Mouse (Mus musculus): Measurements from ENCODE around the gene Suclg1.

The Suclg1 gene

GRCm38 (mm10) chr6:73248237-73249048 lies at the start of gene Suclg1:
Gene Suclg1, plus strand, starts transcription at chr6:73248382.
- TF ChIP-seq GATA4 (IDR thresholded peaks at IDR 0.05; ENCODE audit: insufficient replicate concordance, low read length), result no peak

- no peak for TF ChIP-seq GATA4 (IDR thresholded peaks at IDR 0.05; ENCODE audit: insufficient replicate concordance, low read length)
Measured at GRCm38 (mm10) chr6:73203724-73204123, 44.5 kb upstream of the Suclg1 start.

GRCm38 (mm10) chr6:73204937-73205336 lies 43.2 kb upstream of the Suclg1 start:
- no peak for TF ChIP-seq GATA4 (IDR thresholded peaks at IDR 0.05; ENCODE audit: insufficient replicate concordance, low read length)

GRCm38 (mm10) chr6:73209598-73209997 lies 38.6 kb upstream of the Suclg1 start:
- no peak for TF ChIP-seq GATA4 (IDR thresholded peaks at IDR 0.05; ENCODE audit: insufficient replicate concordance, low read length)

- no peak for TF ChIP-seq GATA4 (IDR thresholded peaks at IDR 0.05; ENCODE audit: insufficient replicate concordance, low read length)
Measured at GRCm38 (mm10) chr6:73210445-73210972, 37.7 kb upstream of the Suclg1 start.

- TF ChIP-seq GATA4 (IDR thresholded peaks at IDR 0.05; ENCODE audit: insufficient replicate concordance, low read length), result no peak
Measured at GRCm38 (mm10) chr6:73211036-73211435, 37.1 kb upstream of the Suclg1 start.

- TF ChIP-seq GATA4 (IDR thresholded peaks at IDR 0.05; ENCODE audit: insufficient replicate concordance, low read length), result no peak
Measured at GRCm38 (mm10) chr6:73211602-73212001, 36.6 kb upstream of the Suclg1 start.

GRCm38 (mm10) chr6:73221189-73221957 lies 26.8 kb upstream of the Suclg1 start, which contains the start of gene Dnah6:
Gene Dnah6, minus strand, starts transcription at chr6:73221651.
- TF ChIP-seq GATA4 (IDR thresholded peaks at IDR 0.05; ENCODE audit: insufficient replicate concordance, low read length), result no peak

GRCm38 (mm10) chr6:73221958-73222735 lies 26.0 kb upstream of the Suclg1 start:
- TF ChIP-seq GATA4 (IDR thresholded peaks at IDR 0.05; ENCODE audit: insufficient replicate concordance, low read length), result no peak

- no peak for TF ChIP-seq GATA4 (IDR thresholded peaks at IDR 0.05; ENCODE audit: insufficient replicate concordance, low read length)
Measured at GRCm38 (mm10) chr6:73222841-73223526, 25.2 kb upstream of the Suclg1 start.

GRCm38 (mm10) chr6:73227376-73228158 lies 20.6 kb upstream of the Suclg1 start:
- TF ChIP-seq GATA4 (IDR thresholded peaks at IDR 0.05; ENCODE audit: insufficient replicate concordance, low read length), result no peak

- TF ChIP-seq GATA4 (IDR thresholded peaks at IDR 0.05; ENCODE audit: insufficient replicate concordance, low read length), result no peak
Measured at GRCm38 (mm10) chr6:73228408-73228807, 19.8 kb upstream of the Suclg1 start.

GRCm38 (mm10) chr6:73228881-73229280 lies 19.3 kb upstream of the Suclg1 start:
- no peak for TF ChIP-seq GATA4 (IDR thresholded peaks at IDR 0.05; ENCODE audit: insufficient replicate concordance, low read length)

- TF ChIP-seq GATA4 (IDR thresholded peaks at IDR 0.05; ENCODE audit: insufficient replicate concordance, low read length), result no peak
Measured at GRCm38 (mm10) chr6:73232152-73232584, 16.0 kb upstream of the Suclg1 start.
